Mouse (Mus musculus): ENCODE results near the gene Acsl1. TPM values are rescaled to one million over a fixed set of nuclear protein-coding genes. Genes with fewer than 3 reads are reported as not detected.

The Acsl1 gene
- polyA plus RNA-seq, 1 experiment from 2014 or later, result 48.3 TPM

GRCm38 (mm10) chr8:46482771-46483170, 11.9 kb downstream of the Acsl1 start:
- no peak overlapping the region for H3K9ac ChIP-seq (ENCODE audit: low read depth, low read length)
- WGBS, result 90% methylated on average over 4 of the region's 4 CpGs
- H3K36me3 ChIP-seq (ENCODE audit: control insufficient read depth, insufficient read depth, low read length), result no peaks in the 10 kb centered on the region
- no peak overlapping the region for H3K4me2 ChIP-seq (ENCODE audit: low read depth, low read length)
- H3K27ac ChIP-seq (ENCODE audit: low read length), result no peak overlapping the region
- no peaks in the 10 kb centered on the region for H3K9me3 ChIP-seq (ENCODE audit: control insufficient read depth, low read length)
- peaks cover 28% of the 10 kb centered on the region for H3K4me1 ChIP-seq (ENCODE audit: control insufficient read depth, insufficient read depth, low read length)
- no peak overlapping the region for H3K4me3 ChIP-seq (ENCODE audit: low read length)
- ATAC-seq, result no peak
- no peaks in the 10 kb centered on the region for H3K27me3 ChIP-seq (replicated peaks; ENCODE audit: control insufficient read depth, insufficient read depth, low read length)

GRCm38 (mm10) chr8:46483247-46483646, 12.4 kb downstream of the Acsl1 start:
- peaks cover 28% of the 10 kb centered on the region for H3K4me1 ChIP-seq (ENCODE audit: control insufficient read depth, insufficient read depth, low read length)
- H3K9ac ChIP-seq (ENCODE audit: low read depth, low read length), result 0 out of 2 replicates have a peak overlapping the region, but pooled peaks have one; percentile 21
- no peak for ATAC-seq
- peak overlapping the region; percentile 33 for H3K27ac ChIP-seq (ENCODE audit: low read length)
- no peaks in the 10 kb centered on the region for H3K27me3 ChIP-seq (replicated peaks; ENCODE audit: control insufficient read depth, insufficient read depth, low read length)
- WGBS, result 54% methylated on average over 4 of the region's 4 CpGs
- H3K9me3 ChIP-seq (ENCODE audit: control insufficient read depth, low read length), result no peaks in the 10 kb centered on the region
- no peaks in the 10 kb centered on the region for H3K36me3 ChIP-seq (ENCODE audit: control insufficient read depth, insufficient read depth, low read length)
- no peak overlapping the region for H3K4me3 ChIP-seq (ENCODE audit: low read length)
- no peak overlapping the region for H3K4me2 ChIP-seq (ENCODE audit: low read depth, low read length)

- Histone ChIP-seq H3K36me3 (ENCODE audit: control insufficient read depth, insufficient read depth, low read length) (no peaks in the 10 kb centered on the region), H3K4me2 (ENCODE audit: low read depth, low read length) (no peak overlapping the region), H3K4me1 (ENCODE audit: control insufficient read depth, insufficient read depth, low read length) (peaks cover 28% of the 10 kb centered on the region), H3K4me3 (ENCODE audit: low read length) (no peak overlapping the region), H3K27ac (ENCODE audit: low read length) (peak overlapping the region; percentile 33), H3K27me3 (replicated peaks; ENCODE audit: control insufficient read depth, insufficient read depth, low read length) (no peaks in the 10 kb centered on the region), H3K9ac (ENCODE audit: low read depth, low read length) (no peak overlapping the region), H3K9me3 (ENCODE audit: control insufficient read depth, low read length) (no peaks in the 10 kb centered on the region)
- peak; percentile 66 for ATAC-seq
- 22% methylated on average over 4 of the region's 4 CpGs for whole genome bisulfite sequencing
Measured at GRCm38 (mm10) chr8:46484077-46484476, 13.2 kb downstream of the Acsl1 start.

- peak overlapping the region; percentile 33; the same call in 1 of the 2 replicates for H3K27ac ChIP-seq (ENCODE audit: low read length)
- WGBS, result 85% methylated on average over 8 of the region's 8 CpGs
Measured at GRCm38 (mm10) chr8:46484931-46485463, 14.2 kb downstream of the Acsl1 start.

GRCm38 (mm10) chr8:46488085-46488561, 17.3 kb downstream of the Acsl1 start:
- 33% methylated on average over 7 of the region's 7 CpGs for WGBS
- H3K4me2 ChIP-seq (ENCODE audit: low read depth, low read length), result no peak overlapping the region

More at GRCm38 (mm10) chr8:46484931-46485463, 14.2 kb downstream of the Acsl1 start:
- no peaks in the 10 kb centered on the region for H3K27me3 ChIP-seq (replicated peaks; ENCODE audit: control insufficient read depth, insufficient read depth, low read length)
- no peak overlapping the region for H3K4me2 ChIP-seq (ENCODE audit: low read depth, low read length)
- no peaks in the 10 kb centered on the region for H3K9me3 ChIP-seq (ENCODE audit: control insufficient read depth, low read length)
- H3K4me3 ChIP-seq (ENCODE audit: low read length), result no peak overlapping the region
- peaks cover 21% of the 10 kb centered on the region for H3K4me1 ChIP-seq (ENCODE audit: control insufficient read depth, insufficient read depth, low read length)
- no peaks in the 10 kb centered on the region for H3K36me3 ChIP-seq (ENCODE audit: control insufficient read depth, insufficient read depth, low read length)
- no peak overlapping the region for H3K9ac ChIP-seq (ENCODE audit: low read depth, low read length)
- ATAC-seq, result peak; percentile 13; the same call in 1 of the 2 replicates

GRCm38 (mm10) chr8:46489196-46489595, 18.4 kb downstream of the Acsl1 start:
- Histone ChIP-seq H3K4me3 (ENCODE audit: low read length) (no peak overlapping the region), H3K9me3 (ENCODE audit: control insufficient read depth, low read length) (no peaks in the 10 kb centered on the region), H3K4me1 (ENCODE audit: control insufficient read depth, insufficient read depth, low read length) (peaks cover 6% of the 10 kb centered on the region; the same call in 1 of the 2 replicates), H3K4me2 (ENCODE audit: low read depth, low read length) (no peak overlapping the region), H3K36me3 (ENCODE audit: control insufficient read depth, insufficient read depth, low read length) (no peaks in the 10 kb centered on the region), H3K27ac (ENCODE audit: low read length) (no peak overlapping the region), H3K9ac (ENCODE audit: low read depth, low read length) (no peak overlapping the region), H3K27me3 (replicated peaks; ENCODE audit: control insufficient read depth, insufficient read depth, low read length) (no peaks in the 10 kb centered on the region)
- WGBS, result 81% methylated on average over 1 of the region's 1 CpGs
- no peak for ATAC-seq

More at GRCm38 (mm10) chr8:46488085-46488561, 17.3 kb downstream of the Acsl1 start:
- no peaks in the 10 kb centered on the region for H3K36me3 ChIP-seq (ENCODE audit: control insufficient read depth, insufficient read depth, low read length)
- H3K9ac ChIP-seq (ENCODE audit: low read depth, low read length), result no peak overlapping the region
- H3K27ac ChIP-seq (ENCODE audit: low read length), result no peak overlapping the region
- no peak overlapping the region for H3K4me3 ChIP-seq (ENCODE audit: low read length)
- H3K4me1 ChIP-seq (ENCODE audit: control insufficient read depth, insufficient read depth, low read length), result peaks cover 12% of the 10 kb centered on the region
- H3K9me3 ChIP-seq (ENCODE audit: control insufficient read depth, low read length), result no peaks in the 10 kb centered on the region
- H3K27me3 ChIP-seq (replicated peaks; ENCODE audit: control insufficient read depth, insufficient read depth, low read length), result no peaks in the 10 kb centered on the region
- ATAC-seq, result no peak

GRCm38 (mm10) chr8:46490250-46490649, 19.4 kb downstream of the Acsl1 start:
- no peak overlapping the region for H3K4me2 ChIP-seq (ENCODE audit: low read depth, low read length)
- no peak overlapping the region for H3K27ac ChIP-seq (ENCODE audit: low read length)
- 91% methylated on average over 8 of the region's 8 CpGs for WGBS

GRCm38 (mm10) chr8:46490821-46491220, 20.0 kb downstream of the Acsl1 start:
- no peaks in the 10 kb centered on the region for H3K9me3 ChIP-seq (ENCODE audit: control insufficient read depth, low read length)
- 75% methylated on average over 6 of the region's 6 CpGs for WGBS
- H3K4me1 ChIP-seq (ENCODE audit: control insufficient read depth, insufficient read depth, low read length), result no peaks in the 10 kb centered on the region; the same call in 1 of the 2 replicates
- H3K27me3 ChIP-seq (replicated peaks; ENCODE audit: control insufficient read depth, insufficient read depth, low read length), result no peaks in the 10 kb centered on the region
- no peaks in the 10 kb centered on the region for H3K36me3 ChIP-seq (ENCODE audit: control insufficient read depth, insufficient read depth, low read length)
- no peak overlapping the region for H3K9ac ChIP-seq (ENCODE audit: low read depth, low read length)
- no peak overlapping the region for H3K27ac ChIP-seq (ENCODE audit: low read length)
- H3K4me3 ChIP-seq (ENCODE audit: low read length), result no peak overlapping the region
- ATAC-seq, result peak; percentile 74
- H3K4me2 ChIP-seq (ENCODE audit: low read depth, low read length), result no peak overlapping the region

More at GRCm38 (mm10) chr8:46490250-46490649, 19.4 kb downstream of the Acsl1 start:
- Histone ChIP-seq H3K9me3 (ENCODE audit: control insufficient read depth, low read length) (no peaks in the 10 kb centered on the region), H3K9ac (ENCODE audit: low read depth, low read length) (no peak overlapping the region), H3K27me3 (replicated peaks; ENCODE audit: control insufficient read depth, insufficient read depth, low read length) (no peaks in the 10 kb centered on the region), H3K36me3 (ENCODE audit: control insufficient read depth, insufficient read depth, low read length) (no peaks in the 10 kb centered on the region), H3K4me3 (ENCODE audit: low read length) (no peak overlapping the region), H3K4me1 (ENCODE audit: control insufficient read depth, insufficient read depth, low read length) (no peaks in the 10 kb centered on the region; the same call in 1 of the 2 replicates)
- no peak for ATAC-seq

- no peak overlapping the region for H3K4me2 ChIP-seq (ENCODE audit: low read depth, low read length)
- WGBS, result 79% methylated on average over 11 of the region's 11 CpGs
Measured at GRCm38 (mm10) chr8:46493495-46494170, 22.8 kb downstream of the Acsl1 start.

More at GRCm38 (mm10) chr8:46493495-46494170, 22.8 kb downstream of the Acsl1 start:
- Histone ChIP-seq H3K36me3 (ENCODE audit: control insufficient read depth, insufficient read depth, low read length) (no peaks in the 10 kb centered on the region), H3K4me1 (ENCODE audit: control insufficient read depth, insufficient read depth, low read length) (no peaks in the 10 kb centered on the region), H3K27ac (ENCODE audit: low read length) (no peak overlapping the region), H3K9ac (ENCODE audit: low read depth, low read length) (no peak overlapping the region), H3K27me3 (replicated peaks; ENCODE audit: control insufficient read depth, insufficient read depth, low read length) (no peaks in the 10 kb centered on the region), H3K4me3 (ENCODE audit: low read length) (no peak overlapping the region), H3K9me3 (ENCODE audit: control insufficient read depth, low read length) (no peaks in the 10 kb centered on the region)
- no peak for ATAC-seq
